Mouse (Mus musculus) testis, postnatal 10 days (tissue): ENCODE results near the gene Syn3.
A peak's percentile ranks its signal among the peaks of the same experiment; 100 is the strongest.
"Not testable (repeated sequence)": the region's sequence is repeated elsewhere in the genome, so short reads cannot be mapped to it uniquely, and the experiment has no call there.

Experiments
- DNase-seq: peaks from one replicate; pipeline ENCODE4 v3.0.0; 2021; ENCODE audit warnings: low spot score

The Syn3 gene

GRCm38 (mm10) chr10:86468612-86469546 lies 29.8 kb downstream of the Syn3 start:
- no peak for DNase-seq

GRCm38 (mm10) chr10:86463538-86464199 lies 35.0 kb downstream of the Syn3 start:
- peak; percentile 92 for DNase-seq

- DNase-seq, result no peak
Measured at GRCm38 (mm10) chr10:86459643-86460042, 39.1 kb downstream of the Syn3 start.

GRCm38 (mm10) chr10:86457665-86458209 lies 41.0 kb downstream of the Syn3 start:
- DNase-seq, result no peak

GRCm38 (mm10) chr10:86457195-86457594 lies 41.5 kb downstream of the Syn3 start:
- DNase-seq, result no peak

GRCm38 (mm10) chr10:86455296-86456055 lies 43.2 kb downstream of the Syn3 start:
- DNase-seq, result no peak

GRCm38 (mm10) chr10:86452326-86452995 lies 46.2 kb downstream of the Syn3 start:
- DNase-seq, result peak; percentile 47

- no peak for DNase-seq
Measured at GRCm38 (mm10) chr10:86451294-86451693, 47.4 kb downstream of the Syn3 start.

GRCm38 (mm10) chr10:86446649-86447048 lies 52.0 kb downstream of the Syn3 start:
- DNase-seq, result no peak

- DNase-seq, result no peak
Measured at GRCm38 (mm10) chr10:86445207-86445606, 53.5 kb downstream of the Syn3 start.

- no peak for DNase-seq
Measured at GRCm38 (mm10) chr10:86444665-86445064, 54.0 kb downstream of the Syn3 start.

GRCm38 (mm10) chr10:86441765-86442164 lies 56.9 kb downstream of the Syn3 start:
- no peak for DNase-seq

GRCm38 (mm10) chr10:86439640-86440039 lies 59.1 kb downstream of the Syn3 start:
- no peak for DNase-seq

- DNase-seq, result no peak
Measured at GRCm38 (mm10) chr10:86437294-86437693, 61.4 kb downstream of the Syn3 start.

- not testable (repeated sequence) for DNase-seq
Measured at GRCm38 (mm10) chr10:86435006-86435405, 63.7 kb downstream of the Syn3 start.

- DNase-seq, result no peak
Measured at GRCm38 (mm10) chr10:86429651-86430050, 69.0 kb downstream of the Syn3 start.

GRCm38 (mm10) chr10:86427956-86428355 lies 70.7 kb downstream of the Syn3 start:
- no peak for DNase-seq

GRCm38 (mm10) chr10:86425690-86426530 lies 72.8 kb downstream of the Syn3 start:
- DNase-seq, result no peak

- no peak for DNase-seq
Measured at GRCm38 (mm10) chr10:86421731-86422370, 76.8 kb downstream of the Syn3 start.

- DNase-seq, result no peak
Measured at GRCm38 (mm10) chr10:86418931-86419330, 79.8 kb downstream of the Syn3 start.
